Mouse (Mus musculus): Measurements from ENCODE around the gene Nes. TPM values are rescaled to one million over a fixed set of nuclear protein-coding genes. Genes with fewer than 3 reads are reported as not detected.

Gene Nes
- 9.2 and 9.5 TPM in 2 replicates for polyA plus RNA-seq (2015; fragmentation: Nextera tagmentation; extraction: Ambion mirVana)

DNA sequence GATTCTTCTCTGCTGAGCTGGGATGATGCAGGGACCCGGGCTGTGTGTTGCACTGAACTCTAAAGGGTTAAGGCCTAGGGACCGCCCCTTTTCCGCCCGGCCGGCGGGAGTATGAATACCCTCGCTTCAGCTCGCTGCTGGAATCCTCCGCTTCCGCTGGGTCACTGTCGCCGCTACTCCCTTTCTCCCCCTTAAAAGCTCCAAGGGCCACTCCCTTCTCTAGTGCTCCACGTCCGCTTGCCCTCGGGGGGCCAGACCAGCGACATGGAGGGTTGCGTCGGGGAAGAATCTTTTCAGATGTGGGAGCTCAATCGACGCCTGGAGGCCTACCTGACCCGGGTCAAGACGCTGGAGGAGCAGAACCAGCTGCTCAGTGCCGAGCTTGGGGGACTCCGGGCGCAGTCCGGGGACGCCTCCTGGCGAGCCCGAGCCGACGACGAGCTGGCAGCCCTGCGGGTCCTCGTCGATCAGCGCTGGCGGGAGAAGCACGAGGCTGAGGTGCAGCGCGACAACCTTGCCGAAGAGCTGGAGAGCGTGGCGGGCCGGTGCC lies at the start of gene Nes:
Gene Nes, plus strand, starts transcription at position 140 of the 550 bp plus-strand sequence.
- TF ChIP-seq CTCF (IDR thresholded peaks at IDR 0.05; ENCODE audit: low read depth) = 0 out of 2 replicates have a peak, but pooled peaks have one; percentile 7
- no peaks in the 10 kb centered on the region for H3K9me3 ChIP-seq (ENCODE audit: control insufficient read depth)
- peaks cover 21% of the 10 kb centered on the region for H3K4me1 ChIP-seq (replicated peaks; ENCODE audit: control insufficient read depth, insufficient read depth, low read length)
- H3K27me3 ChIP-seq (replicated peaks; ENCODE audit: control insufficient read depth, insufficient read depth, low read length) = 0 out of 2 replicates have a peak, but pooled peaks cover 12% of the 10 kb centered on the region
- peak within 1 kb of the TSS; percentile 78 for H3K4me2 ChIP-seq (replicated peaks; ENCODE audit: low read depth)
- peak within 1 kb of the TSS; percentile 52 for H3K4me3 ChIP-seq (ENCODE audit: low read depth, low read length)
- ATAC-seq = peak; percentile 25
- under 1% methylated on average over 44 of the region's 44 CpGs for WGBS
- peak within 1 kb of the TSS; percentile 41; the same call in 1 of the 2 replicates for H3K27ac ChIP-seq (ENCODE audit: low read depth, low read length)
- peak within 1 kb of the TSS; percentile 62 for H3K9ac ChIP-seq (ENCODE audit: low read depth, low read length)
- peaks cover 10% of the 10 kb centered on the region; the same call in 1 of the 2 replicates for H3K36me3 ChIP-seq (ENCODE audit: control insufficient read depth, insufficient read depth)

DNA sequence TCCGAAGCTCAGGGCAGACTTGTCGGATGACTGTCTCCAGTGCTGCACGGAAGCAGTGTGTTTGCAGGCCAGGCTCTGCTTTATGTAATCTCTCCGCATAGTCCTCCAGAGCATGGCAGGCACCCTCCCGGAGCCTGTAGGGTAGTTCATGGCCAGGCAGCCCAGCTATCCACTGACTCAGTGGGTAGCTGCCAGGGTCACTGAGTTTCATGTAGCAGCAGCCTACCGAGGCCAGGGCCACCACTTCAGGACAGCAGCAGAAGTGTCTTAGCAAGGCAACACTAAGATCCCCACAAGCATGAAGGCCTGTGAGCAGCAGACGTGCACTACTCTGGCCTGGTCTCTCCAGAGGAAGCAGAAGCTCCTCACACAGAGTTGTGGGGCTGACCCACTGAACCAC lies 45.9 kb upstream of the Nes start:
- Histone ChIP-seq H3K9me3 (ENCODE audit: control insufficient read depth) (no peaks in the 10 kb centered on the region), H3K4me2 (replicated peaks; ENCODE audit: low read depth) (no peak overlapping the region), H3K4me3 (ENCODE audit: low read depth, low read length) (no peak overlapping the region), H3K9ac (ENCODE audit: low read depth, low read length) (no peak overlapping the region), H3K27me3 (replicated peaks; ENCODE audit: control insufficient read depth, insufficient read depth, low read length) (no peaks in the 10 kb centered on the region), H3K36me3 (ENCODE audit: control insufficient read depth, insufficient read depth) (peaks cover 59% of the 10 kb centered on the region), H3K27ac (ENCODE audit: low read depth, low read length) (no peak overlapping the region), H3K4me1 (replicated peaks; ENCODE audit: control insufficient read depth, insufficient read depth, low read length) (no peaks in the 10 kb centered on the region)
- ATAC-seq = no peak
- no peak for TF ChIP-seq CTCF (IDR thresholded peaks at IDR 0.05; ENCODE audit: low read depth)
- WGBS = 86% methylated on average over 7 of the region's 7 CpGs

DNA sequence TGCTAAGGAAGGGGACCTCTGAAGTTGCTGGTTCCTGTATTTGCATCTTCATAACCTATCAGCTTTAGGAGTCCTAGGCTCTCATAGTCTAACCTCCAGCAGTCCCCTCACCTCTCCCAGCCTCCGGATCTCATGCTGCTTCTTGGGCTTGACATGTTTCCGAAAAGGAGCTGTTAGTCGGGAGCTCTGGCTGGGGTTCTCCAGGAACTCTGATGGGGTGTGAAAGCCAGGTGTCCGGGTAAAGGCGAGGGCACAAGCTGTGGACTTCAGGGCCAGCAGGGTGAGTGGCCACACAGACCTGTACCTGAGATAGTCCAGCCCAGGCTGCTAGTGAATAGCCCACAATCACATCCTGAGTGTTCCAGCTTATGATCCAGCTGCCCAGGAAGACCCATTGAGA lies 43.4 kb upstream of the Nes start:
- no peak overlapping the region for H3K9ac ChIP-seq (ENCODE audit: low read depth, low read length)
- 93% methylated on average over 5 of the region's 5 CpGs for WGBS

DNA sequence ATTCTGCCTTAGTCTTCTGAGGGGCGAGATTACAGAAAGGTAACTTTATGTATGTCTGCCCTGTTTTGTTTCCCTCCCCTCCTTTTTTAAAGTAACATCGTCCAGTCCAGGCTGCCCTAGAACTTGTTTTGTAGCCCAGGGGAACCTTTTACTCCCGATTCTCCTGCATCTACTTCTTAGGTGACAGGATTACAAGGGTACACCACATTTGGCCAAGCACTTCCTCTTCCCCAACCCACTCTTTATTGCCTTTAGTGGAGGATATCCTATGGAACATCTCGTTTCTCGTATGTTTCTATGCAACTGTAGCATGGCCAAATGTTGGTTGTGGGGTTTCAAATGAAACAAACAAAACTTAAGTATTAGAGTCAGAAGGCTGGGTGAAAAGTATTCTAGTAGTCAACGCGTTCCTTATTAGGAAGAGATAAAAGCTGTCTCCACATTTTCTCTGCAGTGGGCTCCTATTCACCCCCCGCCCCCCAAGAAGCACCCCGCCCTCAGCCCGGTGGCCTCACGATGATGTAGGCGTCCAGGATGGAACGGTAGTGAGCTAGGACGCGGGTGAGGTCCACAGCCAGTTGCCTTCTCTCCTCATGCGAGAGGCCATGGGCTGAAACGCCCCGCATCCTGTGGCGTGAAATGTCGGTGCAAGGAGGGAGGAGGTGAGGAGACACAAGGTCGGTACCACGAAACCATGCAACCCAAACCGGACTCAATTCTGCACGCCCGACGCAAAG lies 41.4 kb upstream of the Nes start:
- H3K4me1 ChIP-seq (replicated peaks; ENCODE audit: control insufficient read depth, insufficient read depth, low read length) = no peaks in the 10 kb centered on the region; the same call in 1 of the 2 replicates
- TF ChIP-seq CTCF (IDR thresholded peaks at IDR 0.05; ENCODE audit: low read depth) = no peak; the same call in 1 of the 2 replicates
- H3K27me3 ChIP-seq (replicated peaks; ENCODE audit: control insufficient read depth, insufficient read depth, low read length) = no peaks in the 10 kb centered on the region
- ATAC-seq = peak; percentile 20
- peak overlapping the region; percentile 83 for H3K9ac ChIP-seq (ENCODE audit: low read depth, low read length)
- WGBS = 3% methylated on average over 26 of the region's 26 CpGs
- peak overlapping the region; percentile 94 for H3K4me3 ChIP-seq (ENCODE audit: low read depth, low read length)
- peak overlapping the region; percentile 89 for H3K4me2 ChIP-seq (replicated peaks; ENCODE audit: low read depth)
- H3K36me3 ChIP-seq (ENCODE audit: control insufficient read depth, insufficient read depth) = peaks cover 41% of the 10 kb centered on the region
- H3K27ac ChIP-seq (ENCODE audit: low read depth, low read length) = peak overlapping the region; percentile 95
- H3K9me3 ChIP-seq (ENCODE audit: control insufficient read depth) = no peaks in the 10 kb centered on the region

More for the DNA sequence above, 43.4 kb upstream of the Nes start:
- H3K9me3 ChIP-seq (ENCODE audit: control insufficient read depth) = no peaks in the 10 kb centered on the region
- no peak overlapping the region for H3K4me3 ChIP-seq (ENCODE audit: low read depth, low read length)
- no peak overlapping the region for H3K27ac ChIP-seq (ENCODE audit: low read depth, low read length)
- H3K4me2 ChIP-seq (replicated peaks; ENCODE audit: low read depth) = no peak overlapping the region
- ATAC-seq = no peak
- no peaks in the 10 kb centered on the region for H3K27me3 ChIP-seq (replicated peaks; ENCODE audit: control insufficient read depth, insufficient read depth, low read length)
- H3K4me1 ChIP-seq (replicated peaks; ENCODE audit: control insufficient read depth, insufficient read depth, low read length) = no peaks in the 10 kb centered on the region; the same call in 1 of the 2 replicates
- H3K36me3 ChIP-seq (ENCODE audit: control insufficient read depth, insufficient read depth) = peaks cover 55% of the 10 kb centered on the region
- TF ChIP-seq CTCF (IDR thresholded peaks at IDR 0.05; ENCODE audit: low read depth) = no peak

DNA sequence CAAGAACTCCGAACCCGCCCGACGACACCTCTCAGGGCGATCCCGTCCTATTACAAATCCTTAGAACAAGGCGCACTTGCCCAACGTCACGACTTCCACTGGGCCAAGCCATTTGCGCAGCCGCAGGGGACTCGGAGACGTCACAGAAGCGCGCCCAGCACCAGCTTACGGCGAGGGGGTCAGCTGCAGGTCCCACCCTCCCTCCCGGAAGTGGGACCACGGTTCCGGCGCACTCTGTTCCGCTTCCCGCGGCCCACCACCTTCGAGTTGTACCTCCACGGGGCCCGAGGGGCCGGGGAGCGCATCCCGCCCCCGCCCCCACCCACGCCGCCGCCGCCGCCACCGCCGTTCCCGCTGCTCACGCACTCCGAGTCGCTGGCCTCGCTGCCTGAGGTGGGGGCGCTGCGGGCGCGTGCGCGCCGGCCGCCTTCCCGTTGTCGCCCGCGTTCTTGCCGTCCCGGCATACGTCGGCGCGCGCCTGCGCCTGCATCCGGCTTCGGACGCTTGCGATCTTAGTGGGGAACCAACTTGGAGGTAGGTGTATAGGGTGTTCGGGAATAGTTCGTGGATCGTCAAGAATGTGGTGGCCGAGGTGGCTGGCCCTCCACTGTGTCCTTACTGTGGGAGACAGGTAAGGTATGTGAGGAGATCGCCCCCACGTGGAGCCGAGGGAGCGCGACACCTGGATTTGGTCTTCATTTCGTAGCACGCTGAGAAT lies 40.6 kb upstream of the Nes start, which contains the start of the genes Isg20l2 and Rrnad1:
Gene Isg20l2, plus strand, starts transcription at position 237 of the 718 bp plus-strand sequence.
Gene Rrnad1, minus strand, starts transcription at position 640 of the 718 bp plus-strand sequence.
- Histone ChIP-seq H3K36me3 (ENCODE audit: control insufficient read depth, insufficient read depth) (peaks cover 39% of the 10 kb centered on the region), H3K9ac (ENCODE audit: low read depth, low read length) (peak within 1 kb of the TSS; percentile 83), H3K27ac (ENCODE audit: low read depth, low read length) (peak within 1 kb of the TSS; percentile 95), H3K27me3 (replicated peaks; ENCODE audit: control insufficient read depth, insufficient read depth, low read length) (no peaks in the 10 kb centered on the region), H3K9me3 (ENCODE audit: control insufficient read depth) (no peaks in the 10 kb centered on the region), H3K4me3 (ENCODE audit: low read depth, low read length) (peak within 1 kb of the TSS; percentile 94), H3K4me1 (replicated peaks; ENCODE audit: control insufficient read depth, insufficient read depth, low read length) (no peaks in the 10 kb centered on the region; the same call in 1 of the 2 replicates), H3K4me2 (replicated peaks; ENCODE audit: low read depth) (peak within 1 kb of the TSS; percentile 89)
- ATAC-seq = peak; percentile 96
- under 1% methylated on average over 71 of the region's 78 CpGs for WGBS
- TF ChIP-seq CTCF (IDR thresholded peaks at IDR 0.05; ENCODE audit: low read depth) = peak; percentile 87

- no peak for ATAC-seq
- WGBS = 69% methylated on average over 5 of the region's 5 CpGs
- H3K9me3 ChIP-seq (ENCODE audit: control insufficient read depth) = no peaks in the 10 kb centered on the region
- peaks cover 32% of the 10 kb centered on the region for H3K36me3 ChIP-seq (ENCODE audit: control insufficient read depth, insufficient read depth)
- H3K4me1 ChIP-seq (replicated peaks; ENCODE audit: control insufficient read depth, insufficient read depth, low read length) = no peaks in the 10 kb centered on the region; the same call in 1 of the 2 replicates
- H3K4me3 ChIP-seq (ENCODE audit: low read depth, low read length) = no peak overlapping the region
- no peak; the same call in 1 of the 2 replicates for TF ChIP-seq CTCF (IDR thresholded peaks at IDR 0.05; ENCODE audit: low read depth)
- H3K4me2 ChIP-seq (replicated peaks; ENCODE audit: low read depth) = no peak overlapping the region
- H3K9ac ChIP-seq (ENCODE audit: low read depth, low read length) = no peak overlapping the region
- peak overlapping the region; percentile 35; the same call in 1 of the 2 replicates for H3K27ac ChIP-seq (ENCODE audit: low read depth, low read length)
- no peaks in the 10 kb centered on the region for H3K27me3 ChIP-seq (replicated peaks; ENCODE audit: control insufficient read depth, insufficient read depth, low read length)
Measured at GRCm38 (mm10) chr3:87934026-87934425, 36.9 kb upstream of the Nes start.
